Mouse (Mus musculus) kidney, adult 2 months (tissue): ENCODE measurements around the gene Bms1.

Experiments used
- CTCF ChIP-seq: fragments of 200-500 bp; conservative IDR thresholded peaks from 2 replicates; pipeline ENCODE4 v1.5.1; 2011; ENCODE audit warnings: low read depth, mild to moderate bottlenecking, control low read depth, low read length, moderate library complexity, mixed read lengths; ENCODE audit not compliant: insufficient read depth, insufficient read length
- POLR2A ChIP-seq: fragments of 200-500 bp; IDR thresholded peaks from one replicate; pipeline ENCODE4 v1.6.1; 2011; ENCODE audit warnings: low read depth, low read length, control low read depth

DNA sequence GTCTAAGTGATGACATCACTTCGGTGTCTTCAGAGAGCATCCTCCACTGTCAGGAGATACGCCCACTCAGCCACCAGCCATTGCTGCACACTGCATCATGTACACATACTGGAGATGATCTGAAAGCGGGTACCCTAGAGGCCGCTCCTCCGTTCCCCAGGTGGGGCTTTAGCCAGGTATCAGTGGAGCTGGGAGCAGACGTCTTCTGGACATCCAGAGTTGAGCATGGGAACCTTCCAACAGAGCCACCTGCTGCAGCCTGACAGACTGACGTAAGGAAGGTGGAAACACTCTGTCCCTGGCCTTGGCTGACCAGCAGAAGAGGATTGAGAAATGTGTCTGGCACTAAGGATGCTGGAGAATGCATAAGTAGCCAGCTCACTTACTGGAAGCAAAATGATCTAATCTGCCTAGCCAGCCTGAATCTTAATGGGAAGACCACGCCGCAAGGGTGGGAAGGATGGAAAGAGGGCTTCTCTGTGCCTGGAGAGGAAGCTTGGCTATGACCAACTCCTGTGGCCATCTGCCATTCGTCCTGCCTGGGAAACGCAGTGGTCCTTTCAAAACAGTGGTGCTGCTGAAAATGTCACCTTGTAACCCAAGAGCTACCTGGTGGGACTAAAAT, 77.3 kb downstream of the Bms1 start:
- no peak for TF ChIP-seq CTCF
- no peak for TF ChIP-seq POLR2A
